Mouse (Mus musculus): ENCODE measurements around the gene Gucy2f.

- TF ChIP-seq MAX (IDR thresholded peaks at IDR 0.05; ENCODE audit: low read length), result no peak
- no peak for TF ChIP-seq TCF12 (IDR thresholded peaks at IDR 0.05; ENCODE audit: low read depth, low read length)
- no peak for TF ChIP-seq CTCF (conservative IDR thresholded peaks at IDR 0.05 in 1 of 2, IDR thresholded peaks at IDR 0.05 in 1 of 2; ENCODE audit: low read depth in 2 of 2, low read length in 2 of 2)
- no peak for TF ChIP-seq EP300 (IDR thresholded peaks at IDR 0.05; ENCODE audit: low read length)
- TF ChIP-seq MAFK (IDR thresholded peaks at IDR 0.05; ENCODE audit: insufficient replicate concordance, low read length), result no peak
- TF ChIP-seq PAX5 (IDR thresholded peaks at IDR 0.05; ENCODE audit: low read length), result no peak
- no peak for TF ChIP-seq E2F4 (IDR thresholded peaks at IDR 0.05; ENCODE audit: insufficient replicate concordance, low read depth, low read length)
- TF ChIP-seq MEF2A (IDR thresholded peaks at IDR 0.05; ENCODE audit: borderline replicate concordance, low read depth, low read length), result no peak
- no peak for TF ChIP-seq UBTF (IDR thresholded peaks at IDR 0.05; ENCODE audit: low read depth, low read length)
- no peak for TF ChIP-seq POLR2A (IDR thresholded peaks at IDR 0.05; ENCODE audit: low read depth, low read length)
- no peak for TF ChIP-seq TBP (conservative IDR thresholded peaks at IDR 0.05; ENCODE audit: low read depth, low read length)
Observed at GRCm38 (mm10) chrX:142194420-142194819, 2.3 kb downstream of the Gucy2f start.

Measured in CH12.LX (cell line).